Mouse (Mus musculus) kidney, adult 18-20 months (tissue): Measurements from ENCODE around the gene Tmem150c.

Experiments used
- DNase-seq: peaks from one replicate; pipeline ENCODE4 v3.0.0; 2021

Gene Tmem150c

DNA sequence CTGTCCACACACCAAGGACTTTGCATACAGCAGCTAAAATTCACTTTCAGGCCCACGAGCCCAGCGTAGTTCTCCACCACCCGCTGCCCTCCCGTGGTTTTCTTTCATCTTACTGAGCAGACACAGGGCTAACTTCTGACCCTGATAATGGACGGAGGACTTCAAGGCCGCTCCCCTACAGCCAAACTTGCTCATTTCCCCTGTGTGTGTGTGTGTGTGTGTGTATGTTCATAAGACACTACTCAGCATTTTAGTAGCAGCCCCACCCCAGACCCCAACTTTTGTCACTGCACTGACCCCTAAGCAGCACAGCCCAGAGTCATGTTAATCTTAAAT is at the start of gene Tmem150c:
TSS of gene Tmem150c (minus strand) at position 171 of the 336 bp plus-strand sequence.
- DNase-seq = no peak

DNA sequence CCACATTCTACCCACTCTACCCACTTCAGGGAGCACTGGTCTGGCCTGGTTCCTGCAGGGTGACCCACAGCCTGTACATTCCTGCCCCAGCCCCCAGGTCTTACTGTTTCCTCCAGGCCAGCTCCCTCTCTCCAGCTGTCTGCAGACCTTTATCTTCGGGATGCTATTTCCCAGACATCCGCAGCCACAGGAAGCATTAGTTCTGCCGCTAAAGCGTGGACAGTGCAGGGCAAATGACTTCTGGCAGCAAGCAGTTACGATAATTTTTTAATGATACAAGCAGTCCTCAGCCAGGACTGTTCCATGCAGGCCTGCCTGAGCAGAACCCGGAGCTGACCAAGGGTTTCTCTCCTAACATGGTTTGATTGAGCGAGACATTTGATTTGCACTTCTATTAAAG is 49.5 kb upstream of the Tmem150c start:
- no peak for DNase-seq

DNA sequence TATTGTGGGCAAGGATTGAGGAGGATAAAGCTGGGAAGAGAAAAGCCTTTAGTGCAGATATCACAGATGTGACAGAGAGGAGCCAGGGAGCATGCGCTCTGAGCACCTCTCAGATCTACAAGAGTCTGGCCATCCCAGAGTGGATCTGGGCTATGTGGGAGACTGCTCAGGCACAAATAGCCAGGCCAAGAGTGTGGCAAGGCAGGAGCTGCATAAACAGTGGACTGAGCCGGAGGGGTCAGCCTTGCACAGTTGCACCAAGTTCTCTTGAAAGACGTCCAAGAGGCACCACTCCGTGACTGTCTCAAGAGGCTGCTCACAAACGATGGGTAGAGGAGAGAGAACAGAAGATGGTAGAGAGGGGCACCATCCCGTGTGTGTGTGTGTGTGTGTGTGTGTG is 47.1 kb upstream of the Tmem150c start:
- DNase-seq = no peak

DNA sequence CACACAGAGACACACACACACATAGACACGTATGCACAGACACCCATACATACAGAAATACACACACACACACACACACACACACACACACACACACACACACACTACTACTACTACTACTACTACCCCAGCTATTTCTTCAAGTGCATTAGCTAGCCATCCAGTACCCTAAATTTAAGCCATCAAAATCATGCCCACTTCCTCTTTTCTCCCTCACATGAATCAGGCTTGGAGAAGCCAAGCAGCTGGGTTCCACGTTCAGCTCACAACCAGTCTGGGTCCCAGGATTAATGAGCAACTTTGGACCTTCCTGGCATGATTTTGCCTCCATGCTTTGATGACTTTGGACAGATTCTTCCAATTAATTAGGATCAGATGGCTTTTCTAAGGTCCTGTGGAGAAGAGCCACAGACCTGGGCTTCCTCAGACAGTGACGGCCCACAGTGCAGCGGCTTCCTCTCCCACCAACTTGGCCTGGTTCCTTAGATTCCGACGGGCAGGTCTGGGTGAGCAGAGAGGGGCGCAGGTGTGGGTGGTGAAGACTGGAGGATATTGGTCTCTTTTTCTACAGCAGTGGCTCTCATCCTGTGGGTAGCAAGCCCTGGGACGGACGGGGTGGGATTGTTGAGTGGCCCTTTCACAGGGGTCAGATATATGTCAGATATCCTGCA is 46.0 kb upstream of the Tmem150c start:
- DNase-seq = no peak

DNA sequence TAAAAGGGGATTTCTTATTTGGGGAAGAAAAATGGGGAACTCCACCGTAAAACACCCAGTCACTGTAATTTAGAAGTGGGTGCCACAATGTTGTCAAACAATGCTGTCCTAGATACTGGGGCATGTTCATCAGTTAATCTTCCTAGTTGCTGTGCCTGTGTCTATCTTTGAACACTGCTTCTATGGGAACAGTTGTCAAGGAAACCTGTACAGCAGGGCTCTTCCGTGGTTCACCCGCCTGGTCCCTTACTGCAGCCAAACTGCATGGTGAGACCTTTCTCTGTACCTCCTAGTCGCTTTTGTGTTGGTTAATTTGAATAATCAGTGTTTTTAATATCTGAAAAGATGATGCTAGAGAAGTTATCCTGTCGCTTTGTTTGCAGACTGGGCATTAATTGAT is 41.2 kb upstream of the Tmem150c start:
- no peak for DNase-seq

DNA sequence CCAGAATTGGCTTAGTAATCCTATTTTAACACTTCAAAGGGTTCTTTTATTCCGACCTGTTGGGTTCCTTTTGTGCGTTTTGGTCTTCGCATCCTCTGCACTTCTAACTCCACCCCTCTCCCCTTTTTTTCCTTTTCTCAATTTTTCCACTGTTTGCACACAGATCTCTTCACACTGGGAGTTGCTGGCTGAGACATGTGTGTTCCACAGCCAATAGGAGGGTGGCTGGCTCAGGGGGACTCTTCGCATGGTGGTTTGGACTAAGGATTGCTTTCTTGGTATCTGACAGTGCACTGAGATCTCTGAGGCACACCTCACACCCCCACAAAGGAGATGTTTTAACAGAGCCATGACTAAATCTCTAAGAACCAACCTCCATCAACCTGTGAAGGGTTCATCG is 40.7 kb upstream of the Tmem150c start:
- no peak for DNase-seq

DNA sequence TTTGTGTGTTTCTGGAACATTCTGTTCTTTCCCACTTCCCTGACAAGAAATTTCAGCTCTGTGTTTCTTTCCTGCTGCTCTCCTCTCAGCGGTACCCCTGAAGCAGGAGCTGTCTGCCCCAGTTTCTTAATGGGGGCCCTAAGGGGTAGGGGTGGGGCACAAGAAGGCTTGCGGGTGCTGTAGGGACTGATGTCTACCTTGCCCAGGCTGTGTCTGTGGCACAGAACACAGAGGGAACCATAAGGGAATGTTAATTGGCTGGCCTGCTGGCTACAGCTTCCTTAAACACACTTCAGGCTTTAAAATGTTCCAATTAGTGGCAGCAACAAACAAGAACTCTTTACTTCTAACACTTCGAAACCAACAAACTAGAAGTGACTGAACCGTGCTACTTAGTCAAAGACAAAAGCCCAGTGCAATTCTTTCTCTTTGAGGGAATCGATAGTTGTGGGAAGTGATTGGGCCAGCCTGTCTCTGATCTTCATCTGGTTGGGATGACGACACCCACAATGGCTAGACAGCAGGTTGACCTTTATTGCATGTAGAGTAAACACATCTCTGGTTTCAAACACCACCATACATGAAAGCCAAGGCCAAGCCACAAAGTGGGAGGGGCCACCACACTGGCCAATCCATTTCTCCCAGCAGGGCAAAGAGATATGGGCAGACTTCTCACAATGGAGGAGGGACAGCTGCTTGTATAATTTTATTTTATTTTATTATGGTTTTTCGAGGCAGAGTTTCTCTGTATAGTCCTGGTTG is 39.7 kb upstream of the Tmem150c start:
- DNase-seq = no peak

DNA sequence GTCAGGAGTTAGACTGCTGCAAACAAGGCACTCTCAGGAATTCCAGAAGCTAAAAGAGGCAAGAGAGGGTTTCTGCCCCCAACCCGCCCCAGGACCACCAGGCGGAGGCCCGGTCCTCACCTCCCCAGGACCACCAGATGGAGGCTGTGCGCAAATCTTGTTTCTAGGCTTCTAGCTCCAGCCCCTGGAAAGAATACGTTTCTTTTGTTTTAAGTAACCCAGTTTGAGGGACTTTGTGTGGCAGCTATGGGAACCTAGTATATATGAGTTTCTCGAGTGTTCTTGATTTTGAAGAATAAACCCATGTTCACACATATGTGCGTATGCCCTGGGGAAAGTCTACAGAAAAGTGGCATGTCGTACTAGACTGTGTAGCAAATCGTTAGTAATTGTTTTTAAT is 37.9 kb upstream of the Tmem150c start:
- no peak for DNase-seq

DNA sequence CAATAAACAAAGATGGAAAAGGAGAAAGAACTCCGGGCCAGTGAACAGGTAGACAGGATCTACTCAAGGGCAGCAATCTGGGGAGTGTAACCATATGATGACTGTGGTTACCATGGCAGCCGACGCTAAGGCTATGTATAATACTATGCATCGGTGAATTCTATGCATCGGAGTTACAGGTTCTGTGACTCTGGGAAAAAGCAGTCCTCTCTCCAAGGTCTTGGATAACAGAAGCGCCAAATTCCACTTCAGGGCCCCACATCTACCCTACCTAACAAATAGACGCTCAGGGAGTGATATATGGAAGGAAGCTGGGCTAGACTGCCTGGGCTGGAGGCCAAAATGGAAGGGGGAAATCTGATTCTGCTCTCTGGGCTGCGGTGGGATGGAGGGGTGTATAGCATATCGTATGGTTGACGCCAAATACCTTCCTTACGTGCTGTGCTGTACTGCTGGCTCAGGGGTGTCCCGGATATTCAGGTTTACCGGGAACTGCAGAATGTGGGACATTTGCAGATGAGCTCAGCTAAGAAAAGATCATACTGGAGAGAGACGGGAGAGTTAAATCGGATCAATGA is 37.3 kb upstream of the Tmem150c start:
- no peak for DNase-seq

DNA sequence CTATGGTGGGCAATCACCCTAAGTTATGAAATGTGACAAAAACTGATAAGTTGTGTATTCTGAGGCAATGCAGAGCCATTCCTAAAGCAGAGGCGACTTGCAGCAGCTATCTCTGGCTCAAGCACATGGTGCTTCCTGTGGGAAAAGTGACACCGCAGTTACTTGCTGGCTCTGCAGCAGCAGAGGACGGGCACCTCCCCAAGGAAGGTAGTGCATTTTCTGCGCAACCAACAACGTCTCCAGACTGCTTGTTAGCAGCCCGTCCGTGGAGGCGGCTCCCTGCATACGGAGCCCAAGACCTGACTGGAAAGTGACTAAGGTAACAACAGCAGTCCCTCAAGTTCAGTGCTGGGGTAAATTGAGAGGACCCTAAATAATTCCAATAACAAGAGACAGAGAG is 36.8 kb upstream of the Tmem150c start:
- no peak for DNase-seq

DNA sequence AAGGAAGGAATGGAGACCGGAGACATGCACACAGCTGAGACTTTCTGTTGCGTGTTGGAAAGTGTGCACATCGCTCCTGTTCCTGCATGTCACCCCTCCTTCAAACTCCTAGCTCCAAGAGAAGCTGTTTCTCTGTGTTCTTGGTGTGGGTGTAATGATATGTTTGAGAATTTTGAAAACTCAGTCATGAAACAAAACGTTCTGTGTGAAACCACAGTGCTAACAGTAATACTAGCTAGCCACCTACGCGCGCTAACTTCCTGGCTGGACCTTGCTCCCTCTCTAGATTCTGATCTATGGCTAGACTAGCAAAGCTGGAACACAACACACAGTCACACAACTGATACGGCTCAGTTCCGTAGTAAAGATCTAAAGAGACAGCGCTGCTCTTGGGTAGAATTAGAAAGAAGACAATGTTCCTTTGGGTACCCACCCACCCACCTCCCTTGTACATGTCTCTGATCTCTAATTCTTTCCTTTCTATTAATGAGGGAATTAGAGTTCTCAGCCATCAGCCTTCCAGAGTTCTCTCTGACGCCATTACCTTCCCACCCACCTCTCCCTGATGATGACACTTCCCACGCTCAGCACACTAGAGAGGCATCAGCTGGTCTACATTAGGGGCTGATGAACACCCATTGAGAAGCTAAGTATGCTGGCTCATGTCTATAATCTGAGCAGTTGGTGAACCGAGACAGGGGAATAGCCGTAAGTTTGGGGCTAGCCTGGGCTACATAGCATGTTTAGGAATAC is 32.0 kb upstream of the Tmem150c start:
- DNase-seq = no peak

DNA sequence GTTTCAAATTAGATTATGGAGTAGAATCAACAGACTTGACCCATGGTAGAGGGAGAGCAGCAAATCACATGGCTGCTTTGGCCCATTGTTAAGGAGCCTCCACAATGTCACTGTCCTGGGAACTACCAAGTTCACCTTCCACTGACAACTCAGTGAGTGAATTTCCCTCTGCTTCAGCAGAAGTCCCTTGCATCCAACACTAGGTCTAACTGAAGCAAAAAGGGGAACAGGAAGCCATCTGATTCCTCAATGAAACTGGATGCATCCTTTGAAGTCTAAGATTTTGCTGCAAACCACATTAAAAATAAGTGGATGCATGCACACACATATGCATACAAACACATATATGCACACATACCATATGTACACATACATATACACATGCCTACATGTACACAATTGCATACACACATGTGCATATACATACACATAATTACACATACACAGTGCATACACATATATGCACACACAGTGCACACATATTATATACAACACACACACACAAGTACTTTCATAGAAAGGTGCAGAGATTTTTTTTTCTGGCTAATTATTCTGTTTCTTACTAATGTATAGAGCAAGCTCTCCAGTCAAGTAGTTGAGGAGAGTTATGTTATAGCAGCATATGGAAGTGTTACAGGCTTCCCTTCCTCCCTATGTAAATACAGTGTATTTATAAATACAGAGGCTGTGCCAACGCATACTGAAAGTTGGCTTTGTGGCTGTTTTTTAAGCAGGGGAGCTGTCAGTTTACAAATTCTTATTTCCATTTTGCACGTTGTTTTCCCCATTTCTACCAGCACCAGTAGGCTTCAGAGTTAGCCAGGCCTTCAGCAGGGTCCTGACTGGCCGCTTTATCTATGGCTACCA is 27.7 kb upstream of the Tmem150c start:
- DNase-seq = no peak

DNA sequence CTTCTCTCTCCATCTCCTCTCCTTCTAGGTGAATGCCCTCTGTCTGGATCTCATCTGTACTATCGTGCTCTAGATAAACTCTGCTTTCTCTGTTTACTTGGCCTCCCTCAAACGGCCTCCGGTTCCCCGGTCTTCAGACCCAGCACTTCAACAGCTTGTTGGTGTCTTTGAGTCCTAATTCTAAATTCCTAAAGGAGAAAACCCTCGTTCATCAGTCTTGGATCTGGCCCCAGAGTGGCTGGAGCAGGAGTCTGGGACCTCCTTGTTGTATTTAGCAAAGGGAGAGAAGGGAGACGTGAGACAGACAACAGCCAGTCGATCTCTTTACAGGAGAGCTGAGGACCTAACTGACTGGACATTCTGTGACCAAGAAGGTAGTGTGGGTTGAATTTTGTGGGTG is 27.0 kb upstream of the Tmem150c start:
- no peak for DNase-seq

DNA sequence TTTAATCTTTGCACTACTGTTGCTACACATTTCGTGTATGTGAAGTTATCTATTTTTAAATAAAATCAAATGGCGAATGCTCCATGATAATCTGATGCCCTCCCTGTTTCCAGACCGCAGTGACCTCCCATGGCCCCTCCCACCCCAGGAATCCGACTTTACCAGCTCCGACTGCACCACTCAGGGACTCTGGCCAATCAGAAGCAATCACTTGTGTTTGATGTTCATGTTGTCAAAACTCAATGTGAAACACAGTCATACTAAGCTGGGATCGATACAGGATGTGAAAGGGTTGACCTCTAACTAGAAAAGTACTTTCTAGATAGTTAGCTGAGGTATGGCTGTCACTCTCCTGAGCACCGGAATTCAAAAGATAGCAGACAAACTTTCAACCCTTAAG is 26.3 kb upstream of the Tmem150c start:
- DNase-seq = no peak

DNA sequence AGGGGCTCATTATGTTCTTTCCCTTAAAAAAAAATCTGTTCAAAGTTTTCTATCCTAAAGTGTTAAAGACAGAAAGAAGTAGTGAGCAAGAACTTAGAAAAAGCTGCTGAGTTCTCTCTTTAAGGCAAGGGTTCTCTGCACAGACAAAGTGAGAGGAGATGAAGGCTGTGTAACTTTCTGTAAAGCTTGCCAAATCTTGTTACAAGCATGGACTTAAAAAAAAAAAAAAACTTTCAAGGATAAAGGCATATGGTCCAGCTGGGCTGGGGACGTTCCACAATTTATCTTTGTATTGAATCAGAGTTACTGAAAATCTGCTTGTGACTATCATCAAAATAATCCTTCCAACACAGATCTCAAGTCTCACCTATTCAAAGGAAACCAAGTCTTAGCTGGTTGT is 21.4 kb upstream of the Tmem150c start:
- DNase-seq = no peak

DNA sequence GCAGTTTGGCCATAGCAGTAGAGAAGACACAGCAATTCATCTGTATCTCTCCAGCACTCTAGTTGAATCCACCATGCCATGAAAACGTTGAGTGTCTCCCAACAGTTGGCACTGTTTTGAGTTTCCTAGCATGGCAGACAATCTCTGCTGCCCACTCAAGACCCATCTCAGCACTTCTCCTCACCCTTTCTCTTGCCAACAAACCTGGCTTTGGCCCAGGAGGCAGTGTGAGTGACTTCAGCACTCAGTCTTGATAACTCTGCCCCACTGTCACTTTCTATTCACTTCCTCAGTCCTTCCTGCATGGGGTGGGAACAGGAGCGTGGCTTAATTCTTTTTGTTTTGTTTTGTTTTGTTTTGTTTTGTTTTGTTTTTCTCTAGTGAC is 19.2 kb upstream of the Tmem150c start:
- no peak for DNase-seq

DNA sequence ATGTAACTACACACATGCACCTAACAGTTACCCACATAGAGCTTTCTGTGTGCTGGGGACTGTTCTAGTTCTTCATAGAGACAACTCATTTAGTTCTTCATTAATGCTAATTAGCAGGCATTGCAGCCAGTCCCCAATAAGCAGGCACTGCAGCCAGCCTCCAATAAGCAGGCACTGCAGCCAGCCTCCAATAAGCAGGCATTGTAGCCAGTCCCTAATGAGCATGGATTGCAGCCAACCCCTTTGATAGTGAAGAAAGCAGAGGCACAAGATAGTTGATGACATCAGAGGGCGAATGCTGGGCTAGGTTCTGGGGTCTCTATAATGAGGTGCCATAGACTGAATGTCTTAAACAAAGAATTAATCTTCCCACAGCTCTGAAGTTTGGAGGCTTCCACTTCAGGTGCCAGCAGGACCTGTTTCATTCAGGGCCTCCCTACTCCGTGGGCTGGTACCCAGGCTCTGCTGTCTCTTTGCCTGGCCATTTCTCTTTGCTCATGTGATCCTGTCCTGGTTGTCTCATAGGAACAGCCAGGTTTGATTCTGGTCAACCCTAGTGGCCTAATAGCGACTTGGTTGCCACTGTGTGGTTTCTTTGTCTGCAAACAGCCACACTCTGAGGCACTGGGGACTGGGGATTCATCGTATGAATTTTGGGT is 18.6 kb upstream of the Tmem150c start:
- no peak for DNase-seq

DNA sequence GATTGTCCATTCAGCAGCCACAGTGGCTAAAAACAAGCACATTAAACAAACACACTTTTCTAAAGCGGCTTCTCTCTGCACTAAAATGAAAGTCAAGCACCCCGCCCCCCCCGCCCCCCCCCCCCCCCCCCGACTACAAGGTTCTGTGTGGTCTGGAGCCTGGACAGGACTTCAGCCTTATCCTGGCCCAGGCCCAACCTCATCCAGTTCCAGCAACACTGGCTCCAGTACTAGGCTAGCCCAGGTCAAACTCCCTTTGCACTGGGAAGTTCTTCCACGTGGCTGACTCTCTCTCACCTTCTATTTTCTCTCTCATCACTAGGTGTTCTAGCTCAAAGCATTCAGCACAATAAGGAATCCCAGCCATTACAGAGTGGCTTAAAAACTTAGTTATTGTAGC is 17.9 kb upstream of the Tmem150c start:
- DNase-seq = no peak

DNA sequence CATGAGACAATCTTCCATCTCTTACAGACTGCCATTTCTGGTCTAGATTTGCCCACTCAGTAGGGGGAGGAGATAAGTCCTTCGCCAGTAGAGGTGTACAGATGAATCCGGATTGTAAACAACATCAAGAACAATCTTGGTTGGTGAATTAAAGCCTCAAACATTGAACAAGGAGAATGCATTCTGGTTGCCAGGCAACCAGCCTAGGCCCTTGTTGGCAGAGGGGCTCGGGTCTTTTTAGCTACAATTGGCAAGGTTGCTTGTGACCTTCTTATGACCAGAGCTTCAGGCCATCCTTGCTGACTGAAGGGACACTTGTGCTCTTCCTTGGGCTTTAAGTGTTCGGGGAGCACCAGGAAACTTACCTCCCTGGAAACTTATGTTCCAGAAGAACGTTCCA is 16.5 kb upstream of the Tmem150c start:
- no peak for DNase-seq

DNA sequence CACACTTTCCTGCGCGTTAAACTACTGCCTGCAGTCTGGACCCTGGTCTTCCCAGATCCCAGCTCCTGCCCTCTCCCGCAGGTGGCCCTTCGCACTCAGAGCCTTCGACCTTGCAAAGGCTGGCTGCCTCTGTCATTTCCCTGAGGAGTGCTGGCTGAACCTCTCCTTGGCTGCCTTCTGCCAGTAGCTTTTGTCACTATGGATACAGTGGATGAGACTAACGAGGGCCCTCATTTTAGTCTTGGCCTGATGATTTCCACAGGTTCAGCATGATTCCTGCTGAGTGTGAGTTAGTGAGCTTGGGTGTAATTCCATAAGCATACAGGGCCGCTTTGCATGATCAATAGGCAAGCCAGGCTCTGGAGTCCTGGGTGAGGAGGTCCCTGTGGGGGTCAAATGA is 16.0 kb upstream of the Tmem150c start:
- DNase-seq = no peak

DNA sequence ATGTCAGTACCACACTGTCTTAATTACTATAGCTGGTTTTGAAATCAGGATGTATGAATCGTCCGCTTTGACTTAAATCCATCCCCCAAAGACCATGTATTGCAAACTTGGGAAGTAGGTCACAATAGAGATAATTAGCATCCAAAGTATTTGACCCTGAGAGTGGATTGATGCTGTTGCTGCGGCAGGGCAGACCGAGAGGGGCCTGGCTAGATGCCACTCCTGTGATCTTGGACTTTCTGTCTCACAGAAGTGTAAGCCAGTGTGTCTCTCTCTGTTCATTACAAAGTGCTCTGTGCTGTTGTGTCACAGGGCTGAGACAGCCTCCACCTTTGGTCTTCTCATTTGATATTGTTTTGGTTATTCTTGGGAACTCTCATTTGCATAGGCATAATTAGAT is 12.5 kb upstream of the Tmem150c start:
- no peak for DNase-seq
